Mouse (Mus musculus) ovary, postnatal 36 days (tissue): ENCODE measurements around the gene Gm49630.
"Not testable (repeated sequence)": the region's sequence is repeated elsewhere in the genome, so short reads cannot be mapped to it uniquely, and the experiment has no call there.

Experiments
- DNase-seq: peaks from one replicate; pipeline ENCODE4 v3.0.0; 2022; ENCODE audit warnings: low spot score, mixed read lengths

Gm49630 gene

DNA sequence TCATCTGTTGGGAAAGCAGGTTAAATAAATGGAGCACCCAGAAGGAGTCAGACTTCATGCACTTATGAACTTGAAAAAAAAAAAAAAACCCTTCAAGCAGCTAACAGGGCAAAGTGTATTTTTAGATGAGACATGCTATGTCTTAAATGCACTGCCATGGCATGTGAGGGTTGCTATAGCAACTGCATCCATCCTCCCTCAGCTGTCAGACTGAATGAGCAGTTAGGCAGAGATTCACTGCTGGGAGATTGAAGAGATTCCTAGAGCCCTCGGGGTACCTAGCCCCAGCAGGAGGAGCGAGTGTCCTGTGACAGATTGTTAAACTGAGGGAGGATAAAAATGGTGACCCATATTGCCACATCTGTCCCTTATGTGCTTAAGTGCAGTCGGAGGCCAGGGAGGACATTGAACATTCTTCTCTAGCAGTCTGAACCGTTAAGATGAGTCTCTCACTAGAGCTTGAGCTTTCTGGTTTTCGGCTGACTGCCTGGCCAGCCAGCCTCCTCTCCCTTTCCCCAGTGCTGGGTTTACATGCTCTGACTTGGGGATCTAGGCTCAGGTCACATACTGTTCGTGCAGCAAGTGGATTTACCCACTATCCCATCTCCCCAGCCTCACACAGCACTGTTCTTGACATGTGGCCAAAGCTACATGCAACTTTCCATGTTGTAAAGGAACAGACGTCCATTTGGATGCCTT is 5.0 kb downstream of the Gm49630 start:
- not testable (repeated sequence) for DNase-seq

- not testable (repeated sequence) for DNase-seq
These were observed 5.5 kb downstream of the Gm49630 start for GRCm38 (mm10) chr17:7366265-7366664.

- DNase-seq, result not testable (repeated sequence)
These were observed 6.2 kb downstream of the Gm49630 start for GRCm38 (mm10) chr17:7365615-7366014.

- DNase-seq, result not testable (repeated sequence)
These were observed 10.9 kb downstream of the Gm49630 start for GRCm38 (mm10) chr17:7360749-7361465.

- DNase-seq, result not testable (repeated sequence)
These were observed 12.0 kb downstream of the Gm49630 start for GRCm38 (mm10) chr17:7359806-7360205.

DNA sequence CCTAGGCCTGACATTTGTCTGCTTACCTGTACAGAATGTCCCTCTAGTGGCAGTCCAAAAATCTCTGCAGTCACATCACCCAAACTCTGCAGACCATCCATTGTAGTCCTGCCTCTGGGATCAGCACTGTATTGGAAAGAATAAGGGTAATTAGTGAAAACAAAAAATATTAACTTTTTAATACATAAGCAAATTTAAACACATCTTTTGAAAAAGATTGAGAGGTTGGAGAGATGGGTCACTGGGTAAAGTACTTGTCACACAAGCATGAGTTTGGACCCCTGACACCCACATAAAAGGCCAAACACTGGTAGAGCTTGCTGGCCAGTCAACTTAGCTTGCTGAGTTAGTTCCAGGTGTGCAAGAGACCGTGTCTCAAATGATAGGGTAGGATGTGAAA is 19.2 kb downstream of the Gm49630 start, which contains the start of gene Ttll2:
Gene Ttll2 (minus strand): TSS at position 101 of the 400 bp plus-strand sequence.
- DNase-seq, result not testable (repeated sequence)

DNA sequence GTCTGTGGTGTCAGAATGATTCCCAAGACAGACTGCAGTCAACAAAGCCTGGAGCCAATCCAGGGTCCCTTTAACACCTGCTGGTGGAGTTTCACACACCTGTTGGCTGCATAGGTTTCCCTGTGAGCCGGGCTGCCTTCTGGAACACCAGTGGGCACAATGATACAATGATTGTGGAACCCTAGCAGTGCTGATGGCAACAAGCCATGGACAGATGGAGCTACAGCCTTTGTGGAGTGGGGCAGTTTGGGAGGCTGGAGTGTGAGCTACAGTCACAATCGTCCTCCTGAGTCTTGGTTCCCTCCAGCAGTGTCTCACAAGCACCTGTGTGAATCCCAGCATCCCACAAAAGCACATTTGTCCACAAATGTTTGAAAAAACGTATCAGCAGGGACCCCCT is 23.0 kb downstream of the Gm49630 start:
- not testable (repeated sequence) for DNase-seq

DNA sequence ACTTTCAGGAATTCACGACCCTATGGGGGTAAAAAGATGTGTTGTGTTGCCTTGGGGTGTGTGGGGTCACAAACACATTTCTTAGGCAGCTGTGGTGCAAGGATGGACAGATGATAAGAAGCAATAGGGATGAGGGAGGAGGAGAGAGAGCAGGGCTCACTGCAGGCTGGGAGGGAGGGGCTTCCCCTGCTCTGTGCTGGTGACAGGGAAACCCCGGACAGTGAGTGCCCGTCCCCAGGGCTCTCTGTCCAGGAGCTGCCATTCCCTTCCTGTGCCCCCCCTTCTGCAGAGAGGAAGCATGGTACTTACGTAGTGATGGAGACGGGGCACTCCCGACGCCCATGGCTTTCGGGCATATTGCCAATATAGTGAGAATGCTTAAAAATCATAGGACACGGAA is 34.4 kb downstream of the Gm49630 start:
- not testable (repeated sequence) for DNase-seq

DNA sequence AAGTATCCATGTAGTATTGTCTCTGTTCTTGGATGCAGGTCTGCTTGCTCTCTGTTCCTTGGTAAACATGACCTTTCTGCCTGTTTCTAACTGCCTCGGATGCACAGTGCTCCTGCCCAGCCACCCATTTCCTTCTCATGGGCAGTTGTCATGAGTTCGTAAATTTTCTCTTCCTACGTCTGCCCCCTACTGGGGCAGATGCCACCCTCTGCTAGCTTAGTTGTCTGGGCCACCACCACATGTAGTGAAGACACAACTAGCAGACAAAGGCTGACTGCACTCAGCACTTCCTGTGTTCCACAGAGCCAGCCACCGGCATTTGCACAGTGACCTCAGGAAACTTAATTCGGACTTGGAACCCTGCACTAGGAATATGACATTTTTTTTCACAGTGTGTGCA is 39.0 kb downstream of the Gm49630 start:
- DNase-seq, result not testable (repeated sequence)

- DNase-seq, result not testable (repeated sequence)
These were observed 45.4 kb downstream of the Gm49630 start for GRCm38 (mm10) chr17:7326415-7326814.

DNA sequence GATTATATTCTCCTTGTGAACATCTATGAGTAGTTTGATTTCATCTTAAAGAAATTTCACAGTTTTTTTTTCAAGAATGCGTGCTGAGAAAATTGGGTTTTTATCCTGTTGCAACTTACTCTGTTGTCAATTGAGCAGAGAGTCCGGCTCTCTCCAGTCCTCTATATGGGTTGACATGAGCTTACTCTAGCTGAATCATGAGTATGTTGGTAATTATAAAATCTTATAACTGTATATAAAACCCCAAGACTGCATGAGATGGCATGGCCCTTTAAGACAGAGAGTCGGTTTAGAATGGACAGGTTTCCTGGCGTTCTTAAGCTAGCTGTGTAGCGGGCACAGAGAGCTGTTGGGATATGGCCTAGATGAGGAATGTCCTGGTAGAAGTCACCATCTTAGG is 47.4 kb downstream of the Gm49630 start, which contains the start of gene Tcp10a:
Gene Tcp10a (plus strand): TSS at position 301 of the 400 bp plus-strand sequence.
- DNase-seq, result not testable (repeated sequence)

GRCm38 (mm10) chr17:7319789-7320188 is 52.0 kb downstream of the Gm49630 start:
- not testable (repeated sequence) for DNase-seq

- DNase-seq, result not testable (repeated sequence)
These were observed 55.9 kb downstream of the Gm49630 start for GRCm38 (mm10) chr17:7315693-7316382.

DNA sequence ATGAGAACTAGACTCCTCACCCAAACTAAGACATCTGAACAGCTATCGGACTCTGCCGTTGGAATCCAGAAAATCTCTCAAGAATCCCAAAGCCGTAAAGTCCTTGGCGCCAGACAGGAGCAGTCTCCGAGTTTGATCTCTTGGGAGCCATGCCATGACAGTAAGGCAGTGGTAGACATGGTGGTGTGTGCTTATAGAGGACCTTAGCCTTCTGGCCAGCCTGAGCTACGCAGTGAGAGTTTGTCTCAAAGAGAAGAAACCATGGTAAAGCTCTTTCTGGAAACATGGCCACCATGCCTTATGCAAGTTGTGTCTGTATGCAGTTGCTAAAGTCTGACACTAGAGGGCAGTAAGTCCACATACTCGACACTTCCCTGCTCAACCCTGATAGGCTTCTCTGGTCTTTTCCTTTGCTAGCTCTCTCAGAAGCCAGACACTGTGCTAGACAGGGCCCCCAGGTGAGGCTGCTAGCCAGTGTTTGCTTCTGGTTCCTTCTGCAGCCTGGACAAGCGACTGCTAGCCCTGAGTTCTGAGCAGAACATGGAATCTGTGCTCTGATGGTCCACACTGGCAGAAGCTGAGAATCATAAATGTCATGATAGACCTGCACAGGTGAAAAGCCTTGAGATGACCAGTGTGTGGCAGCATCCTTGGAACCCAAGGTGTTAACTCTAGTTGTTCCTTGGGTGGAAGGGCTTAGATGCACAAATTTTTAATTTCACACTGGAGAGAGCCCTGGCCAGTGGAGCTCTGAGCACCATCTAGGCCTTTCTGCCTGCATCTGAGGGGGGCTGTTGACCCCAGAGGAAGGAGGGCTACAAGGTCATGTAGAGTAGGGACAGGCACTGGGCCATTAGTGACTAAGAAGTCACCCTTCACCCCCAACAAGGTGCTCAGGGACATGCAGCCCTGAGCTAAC is 65.2 kb downstream of the Gm49630 start:
- not testable (repeated sequence) for DNase-seq
